11 mouse cellular contexts compared by ENCODE assay signal in genomic region chr2:84837817-84838592, GRCm38 (mm10). TPM values are rescaled to one million over a fixed set of nuclear protein-coding genes. Genes with fewer than 3 reads are reported as not detected.
DNase-seq lines count a peak whose midpoint lies in the region; ATAC-seq and TF ChIP-seq lines count a peak whose summit lies in the region.
"Had no signal": no experiment of that assay in that cellular context is flagged by ENCODE, and none has a peak within 500 bp of the region (broad histone marks: within the 10 kb centered on the region; RNA-seq: fewer than 3 reads in every experiment).

No protein-coding gene starts in this region.

- H3K9me3 ChIP-seq in kidney, embryonic 15.5 days (replicated peaks), result no peaks in the 10 kb centered on the region
- H3K9me3 ChIP-seq in MEL (replicated peaks; ENCODE audit: insufficient read depth, low read length), result no peaks in the 10 kb centered on the region
- H3K9me3 ChIP-seq in liver, embryonic 12.5 days (replicated peaks), result no peaks in the 10 kb centered on the region

- H3K27ac ChIP-seq in kidney, embryonic 15.5 days, result no peak overlapping the region
- H3K27ac ChIP-seq in MEL (ENCODE audit: control insufficient read depth, low read depth, low read length), result no peak overlapping the region
- H3K27ac ChIP-seq in liver, embryonic 12.5 days, result peak overlapping the region; percentile 97; the same call in 1 of the 2 replicates

- H3K9ac ChIP-seq in kidney, embryonic 15.5 days, result no peak overlapping the region
- H3K9ac ChIP-seq in MEL (ENCODE audit: control insufficient read depth, low read depth, low read length, poor library complexity, severe bottlenecking), result no peak overlapping the region
- H3K9ac ChIP-seq in liver, embryonic 12.5 days, result peak overlapping the region; percentile 93

- H3K27me3 ChIP-seq in kidney, embryonic 15.5 days, result peaks cover 23% of the 10 kb centered on the region
- H3K27me3 ChIP-seq in MEL (ENCODE audit: control insufficient read depth in 1 of 2, insufficient read depth in 2 of 2, low read length in 2 of 2), result no peaks in the 10 kb centered on the region
- H3K27me3 ChIP-seq in liver, embryonic 12.5 days (replicated peaks), result peaks cover 11% of the 10 kb centered on the region; the same call in 1 of the 2 replicates

- no peak for TF ChIP-seq RAD21 in MEL (IDR thresholded peaks at IDR 0.05; ENCODE audit: low read depth, low read length)

- no peak for TF ChIP-seq CTCF in MEL (IDR thresholded peaks at IDR 0.05 in 2 of 3, conservative IDR thresholded peaks at IDR 0.05 in 1 of 3; ENCODE audit: control insufficient read depth in 1 of 3, insufficient read depth in 1 of 3, low read depth in 2 of 3, low read length in 3 of 3, poor library complexity in 1 of 3, severe bottlenecking in 1 of 3)

- H3K4me1 ChIP-seq in kidney, embryonic 15.5 days, result peaks cover 33% of the 10 kb centered on the region
- H3K4me1 ChIP-seq in MEL (ENCODE audit: control insufficient read depth in 1 of 2, insufficient read depth in 2 of 2, low read length in 2 of 2), result peaks cover 7 to 10% of the 10 kb centered on the region in 2 experiments
- H3K4me1 ChIP-seq in liver, embryonic 12.5 days, result peaks cover 44% of the 10 kb centered on the region

- no peak for TF ChIP-seq EP300 in MEL (IDR thresholded peaks at IDR 0.05; ENCODE audit: low read depth in 1 of 2, low read length in 2 of 2)

- no peak for DNase-seq in kidney, adult 11 months
- peak; percentile 37 for DNase-seq in CD4-positive, CD25-positive, alpha-beta regulatory T cell, adult 2 months (ENCODE audit: low read depth, low spot score)
- no peak for DNase-seq in MEL (ENCODE audit: low read depth, low spot score)
- no peak for DNase-seq in layer of hippocampus, adult 9-10 months (ENCODE audit: low spot score)
- DNase-seq in layer of hippocampus, adult 11-12 months (ENCODE audit: low spot score), result no peak
- DNase-seq in urinary bladder, postnatal 25 days (ENCODE audit: low spot score), result no peak
- DNase-seq: right cerebral cortex, adult 18-20 months had no signal

- WGBS in kidney, embryonic 15.5 days, result 37% methylated on average over 9 of the region's 9 CpGs
- 34% methylated on average over 9 of the region's 9 CpGs for WGBS in liver, embryonic 12.5 days (ENCODE audit: insufficient replicate concordance)

- ATAC-seq in kidney, embryonic 15.5 days (replicated peaks; ENCODE audit: low FRiP score), result no peak
- ATAC-seq in liver, embryonic 12.5 days, result no peak

- no peak for TF ChIP-seq POLR2A in MEL (IDR thresholded peaks at IDR 0.05; ENCODE audit: control insufficient read depth in 1 of 2, insufficient read depth in 1 of 2, low read depth in 1 of 2, low read length in 2 of 2, poor library complexity in 1 of 2)

- H3K4me2 ChIP-seq in kidney, embryonic 15.5 days, result peak overlapping the region; percentile 95; the same call in 1 of the 2 replicates
- H3K4me2 ChIP-seq in liver, embryonic 12.5 days, result peak overlapping the region; percentile 83

- no peaks in the 10 kb centered on the region for H3K36me3 ChIP-seq in kidney, embryonic 15.5 days
- H3K36me3 ChIP-seq in MEL (ENCODE audit: control insufficient read depth in 1 of 2, insufficient read depth in 2 of 2, low read length in 2 of 2), result peaks cover 0 to 11% of the 10 kb centered on the region in 2 experiments; a peak in 2 of 4 replicates
- peaks cover 18% of the 10 kb centered on the region for H3K36me3 ChIP-seq in liver, embryonic 12.5 days

- 0 out of 2 replicates have a peak overlapping the region, but pooled peaks have one; percentile 73 for H3K4me3 ChIP-seq in kidney, embryonic 15.5 days (replicated peaks)
- H3K4me3 ChIP-seq in MEL (ENCODE audit: control insufficient read depth in 1 of 2, insufficient read depth in 1 of 2, low read depth in 2 of 2, low read length in 2 of 2), result no peak overlapping the region
- peak overlapping the region; percentile 84 for H3K4me3 ChIP-seq in liver, embryonic 12.5 days

- peaks cover 33% of the 10 kb centered on the region for H3K79me2 ChIP-seq in MEL (ENCODE audit: control insufficient read depth, insufficient read depth, low read length, poor library complexity)

TF ChIP-seq in MEL, 35 proteins besides CTCF, POLR2A, EP300 and RAD21:
- TF ChIP-seq ZMIZ1 (IDR thresholded peaks at IDR 0.05; ENCODE audit: low read depth, low read length) (no peak), GATA1 (IDR thresholded peaks at IDR 0.05; ENCODE audit: low read depth, low read length) (no peak), ZNF384 (IDR thresholded peaks at IDR 0.05; ENCODE audit: low read depth, low read length) (peak; percentile 64)

RNA-seq across cellular contexts. Expression of gene Slc43a1, which starts 0.6 kb away (rescaled TPM):
- 16.5 and 20.7 TPM in 2 replicates for polyA plus RNA-seq in kidney, embryonic 15.5 days (2015; fragmentation: Nextera tagmentation; extraction: Ambion mirVana)
- 93.3 and 131 TPM in 2 replicates for total RNA-seq in MEL (2012; rRNA removed)
- 100 to 1,000 TPM in 1 of 2 experiments, 10 to 100 TPM in 1; 69.8 to 108 TPM for polyA plus RNA-seq in MEL (2012; ENCODE audit: insufficient read depth in 1 of 2, insufficient read length in 2 of 2, low read depth in 1 of 2, low replicate concordance in 2 of 2, missing spikeins in 1 of 2)
- 153 and 162 TPM in 2 replicates for polyA plus RNA-seq in liver, embryonic 12.5 days (2016; fragmentation: Nextera tagmentation; extraction: Ambion mirVana)

RNA-seq across cellular contexts. Expression of gene Timm10, which starts 11.2 kb away (rescaled TPM):
- 54.2 and 54.4 TPM in 2 replicates for polyA plus RNA-seq in kidney, embryonic 15.5 days (2015; fragmentation: Nextera tagmentation; extraction: Ambion mirVana)
- 165 and 193 TPM in 2 replicates for total RNA-seq in MEL (2012; rRNA removed)
- 100 to 1,000 TPM in 1 of 2 experiments, not detected in 1; 129 TPM for polyA plus RNA-seq in MEL (2012; ENCODE audit: insufficient read depth in 1 of 2, insufficient read length in 2 of 2, low read depth in 1 of 2, low replicate concordance in 2 of 2, missing spikeins in 1 of 2)
- 50.9 and 54.3 TPM in 2 replicates for polyA plus RNA-seq in liver, embryonic 12.5 days (2016; fragmentation: Nextera tagmentation; extraction: Ambion mirVana)

RNA-seq across cellular contexts. Expression of gene Smtnl1, which starts 15.6 kb away (rescaled TPM):
- polyA plus RNA-seq in kidney, embryonic 15.5 days (2015; fragmentation: Nextera tagmentation; extraction: Ambion mirVana), result 0.42 and 0.43 TPM in 2 replicates
- not detected in 2 replicates for total RNA-seq in MEL (2012; rRNA removed)
- not detected for polyA plus RNA-seq in MEL (2012; ENCODE audit: insufficient read depth in 1 of 2, insufficient read length in 2 of 2, low read depth in 1 of 2, low replicate concordance in 2 of 2, missing spikeins in 1 of 2)
- 0.29 and 0.43 TPM in 2 replicates for polyA plus RNA-seq in liver, embryonic 12.5 days (2016; fragmentation: Nextera tagmentation; extraction: Ambion mirVana)
- total RNA-seq: heart, postnatal 25 days had no signal
- polyA plus RNA-seq: large intestine, adult 2 months had no signal

RNA-seq across cellular contexts. Expression of gene Ube2l6, which starts 39.4 kb away (rescaled TPM):
- polyA plus RNA-seq in kidney, embryonic 15.5 days (2015; fragmentation: Nextera tagmentation; extraction: Ambion mirVana), result 42.8 and 51.1 TPM in 2 replicates
- total RNA-seq in MEL (2012; rRNA removed), result 8.8 and 17.5 TPM in 2 replicates
- 10 to 100 TPM in 1 of 2 experiments, not detected in 1; 37.0 TPM for polyA plus RNA-seq in MEL (2012; ENCODE audit: insufficient read depth in 1 of 2, insufficient read length in 2 of 2, low read depth in 1 of 2, low replicate concordance in 2 of 2, missing spikeins in 1 of 2)
- 293 and 321 TPM in 2 replicates for polyA plus RNA-seq in liver, embryonic 12.5 days (2016; fragmentation: Nextera tagmentation; extraction: Ambion mirVana)

RNA-seq across cellular contexts. Expression of gene Rtn4rl2, which starts 48.5 kb away (rescaled TPM):
- 1.2 and 1.6 TPM in 2 replicates for polyA plus RNA-seq in kidney, embryonic 15.5 days (2015; fragmentation: Nextera tagmentation; extraction: Ambion mirVana)
- total RNA-seq in MEL (2012; rRNA removed), result 0.12 TPM in 1 of 2 replicates, not detected in the other
- polyA plus RNA-seq in MEL (2012; ENCODE audit: insufficient read depth in 1 of 2, insufficient read length in 2 of 2, low read depth in 1 of 2, low replicate concordance in 2 of 2, missing spikeins in 1 of 2), result 1 to 10 TPM in 1 of 2 experiments, not detected in 1; 1.1 TPM
- 0.29 and 0.31 TPM in 2 replicates for polyA plus RNA-seq in liver, embryonic 12.5 days (2016; fragmentation: Nextera tagmentation; extraction: Ambion mirVana)

Comparison
In these comparisons a context has a peak if more than half of its experiments do, and no peak if none do; other contexts are left out.
1. H3K4me3 ChIP-seq: peak in kidney, embryonic 15.5 days (single experiment) and liver, embryonic 12.5 days (single experiment); none in MEL (0 of 2).